Mouse (Mus musculus) liver, postnatal 0 days (tissue): ENCODE data around the gene Zfp1. TPM values are rescaled to one million over a fixed set of nuclear protein-coding genes. Genes with fewer than 3 reads are reported as not detected.
A peak's percentile ranks its signal among the peaks of the same experiment; 100 is the strongest.

Experiments
- ATAC-seq: fragments of 200-750 bp; cut with Nextera tagmentation; 2 replicates; pipeline ENCODE4 v1.8.0; 2017; ENCODE audit warnings: mild to moderate bottlenecking, moderate library complexity
- DNase-seq: peaks from one replicate; pipeline ENCODE4 v3.0.0-alpha.2; 2016
- H3K27ac ChIP-seq: fragments of 300-500 bp; sonication (generic); 2 replicates; pipeline ENCODE4 v1.5.1; 2014; ENCODE audit warnings: antibody characterized with exemption, moderate library complexity, mild to moderate bottlenecking, low read depth
- H3K27me3 ChIP-seq: fragments of 300-500 bp; sonication (generic); 2 replicates; pipeline ENCODE4 v1.6.1; 2014; ENCODE audit warnings: low read length, control low read depth, mixed read lengths; ENCODE audit not compliant: insufficient read depth
- H3K36me3 ChIP-seq: fragments of 300-500 bp; sonication (generic); replicated peaks from 2 replicates; pipeline ENCODE4 v1.6.1; 2014; ENCODE audit warnings: mild to moderate bottlenecking, control low read depth, low read length, moderate library complexity, mixed read lengths; ENCODE audit not compliant: insufficient read depth
- H3K4me1 ChIP-seq: fragments of 300-500 bp; sonication (generic); 2 replicates; pipeline ENCODE4 v1.6.1; 2014; ENCODE audit warnings: antibody characterized with exemption, mild to moderate bottlenecking, control low read depth; ENCODE audit not compliant: insufficient read depth
- H3K4me2 ChIP-seq: fragments of 300-500 bp; sonication (generic); 2 replicates; pipeline ENCODE4 v1.6.1; 2014; ENCODE audit warnings: low read depth, mild to moderate bottlenecking, low read length, moderate library complexity, mixed read lengths
- H3K4me3 ChIP-seq: fragments of 300-500 bp; sonication (generic); 2 replicates; pipeline ENCODE4 v1.5.1; 2014; ENCODE audit warnings: low read depth, low read length
- H3K9ac ChIP-seq: fragments of 300-500 bp; sonication (generic); replicated peaks from 2 replicates; pipeline ENCODE4 v1.6.1; 2014; ENCODE audit warnings: mild to moderate bottlenecking, moderate library complexity
- H3K9me3 ChIP-seq: fragments of 300-500 bp; sonication (generic); 2 replicates; pipeline ENCODE4 v1.6.1; 2016; ENCODE audit warnings: mild to moderate bottlenecking, control low read depth, low read length, mixed read lengths
- CTCF ChIP-seq: sonication (generic); IDR thresholded peaks from 2 replicates; pipeline ENCODE4 v1.5.1; 2016; ENCODE audit warnings: antibody characterized with exemption, low read depth
- EP300 ChIP-seq: IDR thresholded peaks from 2 replicates; pipeline ENCODE4 v1.6.1; 2016; ENCODE audit warnings: antibody characterized with exemption, low read depth, mild to moderate bottlenecking
- WGBS: fragments of 180-500 bp; shearing (Covaris S2); extraction: QIAGEN DNeasy Blood & Tissue Kit; methylation state at CpG from one replicate; pipeline ENCODE4 v1.1.7; 2014; ENCODE audit not compliant: insufficient replicate concordance; 5-methylcytosine and 5-hydroxymethylcytosine counted together
- polyA plus RNA-seq: library from polyadenylated mRNA; unstranded; fragments of >200 nt; fragmentation: Nextera tagmentation; extraction: Ambion mirVana; gene quantifications from 2 replicates; pipeline ENCODE4 v1.2.1, GENCODE M21; 2015

Zfp1 gene
- 3.8 and 4.0 TPM in 2 replicates for polyA plus RNA-seq

DNA sequence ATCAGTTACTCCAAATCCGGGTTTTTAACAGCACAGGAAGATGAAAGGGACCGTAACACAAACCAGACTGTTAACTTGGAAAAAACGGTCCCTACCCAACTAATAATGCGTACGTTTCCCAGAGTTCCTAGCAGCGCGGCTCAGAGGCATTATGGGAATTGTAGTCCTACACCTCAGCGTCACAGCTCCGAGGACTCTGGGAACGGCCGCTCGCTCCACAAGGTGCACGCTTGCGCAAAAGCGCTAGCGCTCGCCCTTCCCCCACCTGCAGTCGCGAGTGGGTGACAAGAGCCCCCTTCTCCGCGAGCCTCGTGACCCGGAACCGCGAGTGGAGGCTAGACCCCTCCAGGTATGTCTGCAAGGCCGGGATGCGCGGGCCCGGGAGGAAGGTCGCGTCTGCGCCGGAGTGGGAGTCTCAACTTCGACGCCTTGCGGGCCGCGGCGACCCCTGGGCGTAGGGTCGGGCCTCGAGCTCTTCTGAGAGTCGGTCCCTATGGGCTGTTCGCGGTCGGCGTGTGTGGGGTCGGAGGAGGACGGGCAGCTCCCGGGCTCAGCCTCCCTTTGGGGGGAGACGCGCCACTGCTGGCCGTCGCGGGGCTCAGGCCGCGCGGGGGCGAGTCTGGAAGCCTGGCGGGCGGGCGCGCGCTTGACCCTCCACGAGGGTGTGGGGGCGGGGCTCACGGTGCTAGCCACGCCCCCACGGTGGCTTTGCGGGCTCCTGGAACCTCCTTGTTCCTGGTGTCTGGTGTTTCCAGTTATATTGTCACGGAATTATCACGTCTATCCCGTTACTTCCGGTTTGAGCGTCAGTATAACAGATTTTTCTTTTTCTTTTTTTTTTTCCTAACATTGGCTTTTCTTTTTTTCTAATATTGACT lies at the start of gene Zfp1:
TSS of gene Zfp1 (plus strand) at position 138 of the 878 bp plus-strand sequence.
- under 1% methylated on average over 74 of the region's 75 CpGs for WGBS

DNA sequence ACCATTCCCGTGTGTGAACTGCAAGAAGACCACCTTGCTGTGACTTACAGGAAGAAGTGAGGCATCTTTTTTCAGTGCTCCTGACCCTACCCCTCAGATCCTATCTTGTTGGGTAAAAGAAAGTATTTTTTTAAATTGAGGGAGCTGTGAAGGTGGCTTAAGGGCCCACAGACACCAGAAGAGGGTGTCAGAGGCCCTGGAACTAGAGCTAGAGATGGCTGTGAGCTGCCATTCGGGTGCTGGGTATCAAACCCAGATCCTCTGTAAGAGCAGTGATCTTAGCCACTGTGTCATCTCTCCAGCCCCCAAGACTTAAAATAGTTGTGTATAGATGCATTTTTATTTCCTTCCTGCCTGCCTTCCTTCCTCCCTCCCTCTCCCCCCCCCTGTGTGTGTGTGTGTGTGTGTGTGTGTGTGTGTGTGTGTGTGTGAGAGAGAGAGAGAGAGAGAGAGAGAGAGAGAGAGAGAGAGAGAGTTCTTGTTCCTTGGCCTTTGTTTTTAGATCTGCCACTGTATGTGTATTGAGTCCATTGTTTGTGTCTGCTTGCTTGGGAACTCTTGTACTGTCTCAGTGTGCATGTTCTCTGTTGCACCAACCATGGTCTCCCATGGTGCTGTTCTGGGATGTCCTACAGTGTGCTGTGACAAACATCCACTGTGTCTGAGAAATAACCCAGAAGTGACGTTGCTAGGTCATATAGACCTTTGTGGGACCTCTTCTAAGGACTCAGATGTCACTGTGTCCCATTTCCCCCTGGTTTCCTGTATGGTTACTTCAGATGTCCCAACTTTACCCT lies 49.0 kb upstream of the Zfp1 start:
- Histone ChIP-seq H3K36me3 (no peaks in the 10 kb centered on the region; the same call in 1 of the 2 replicates), H3K9me3 (no peaks in the 10 kb centered on the region), H3K4me2 (no peak overlapping the region), H3K9ac (no peak overlapping the region), H3K4me1 (peaks cover 47% of the 10 kb centered on the region), H3K4me3 (no peak overlapping the region), H3K27me3 (no peaks in the 10 kb centered on the region), H3K27ac (peak overlapping the region; percentile 83; the same call in 1 of the 2 replicates)
- 43% methylated on average over 3 of the region's 3 CpGs for WGBS
- ATAC-seq (no peak), DNase-seq (no peak)
- TF ChIP-seq EP300 = no peak
- TF ChIP-seq CTCF = no peak

More for the DNA sequence above, at the start of gene Zfp1:
- Histone ChIP-seq H3K4me2 (peak within 1 kb of the TSS; percentile 97), H3K27ac (peak within 1 kb of the TSS; percentile 99), H3K9me3 (no peaks in the 10 kb centered on the region), H3K9ac (peak within 1 kb of the TSS; percentile 95), H3K4me1 (peaks cover 15% of the 10 kb centered on the region), H3K36me3 (no peaks in the 10 kb centered on the region), H3K27me3 (no peaks in the 10 kb centered on the region), H3K4me3 (peak within 1 kb of the TSS; percentile 85)
- peak; percentile 94 for ATAC-seq
- TF ChIP-seq CTCF = no peak
- peak; percentile 31; the same call in 1 of the 2 replicates for TF ChIP-seq EP300
- peak; percentile 92 for DNase-seq

- ATAC-seq = no peak
- Histone ChIP-seq H3K9me3 (no peaks in the 10 kb centered on the region), H3K4me1 (peaks cover 47% of the 10 kb centered on the region), H3K27ac (peak overlapping the region; percentile 83), H3K27me3 (no peaks in the 10 kb centered on the region), H3K9ac (no peak overlapping the region), H3K4me2 (peak overlapping the region; percentile 62; the same call in 1 of the 2 replicates), H3K4me3 (no peak overlapping the region), H3K36me3 (no peaks in the 10 kb centered on the region; the same call in 1 of the 2 replicates)
- WGBS = 68% methylated on average over 2 of the region's 2 CpGs
- TF ChIP-seq EP300 = no peak
- no peak for TF ChIP-seq CTCF
- DNase-seq = no peak
Measured at GRCm38 (mm10) chr8:111594951-111595350, 48.2 kb upstream of the Zfp1 start.

- no peaks in the 10 kb centered on the region; the same call in 1 of the 2 replicates for H3K36me3 ChIP-seq
- H3K4me2 ChIP-seq = peak overlapping the region; percentile 62
- peak overlapping the region; percentile 83 for H3K27ac ChIP-seq
- DNase-seq = peak; percentile 80
- peaks cover 47% of the 10 kb centered on the region for H3K4me1 ChIP-seq
- peak overlapping the region; percentile 19; the same call in 1 of the 2 replicates for H3K4me3 ChIP-seq
- no peaks in the 10 kb centered on the region for H3K27me3 ChIP-seq
- peak overlapping the region; percentile 18 for H3K9ac ChIP-seq
- peak; percentile 91 for ATAC-seq
- TF ChIP-seq CTCF = no peak
- TF ChIP-seq EP300 = peak; percentile 87
- H3K9me3 ChIP-seq = no peaks in the 10 kb centered on the region
- 10% methylated on average over 15 of the region's 15 CpGs for WGBS
Measured at GRCm38 (mm10) chr8:111595712-111596484, 47.3 kb upstream of the Zfp1 start.

GRCm38 (mm10) chr8:111596485-111596821 lies 46.7 kb upstream of the Zfp1 start:
- H3K27me3 ChIP-seq = no peaks in the 10 kb centered on the region
- H3K4me1 ChIP-seq = peaks cover 47% of the 10 kb centered on the region
- WGBS = 18% methylated on average over 3 of the region's 3 CpGs
- no peak overlapping the region for H3K4me3 ChIP-seq
- no peak for DNase-seq
- ATAC-seq = peak; percentile 5; the same call in 1 of the 2 replicates
- no peaks in the 10 kb centered on the region; the same call in 1 of the 2 replicates for H3K36me3 ChIP-seq
- peak overlapping the region; percentile 62 for H3K4me2 ChIP-seq
- H3K27ac ChIP-seq = peak overlapping the region; percentile 83
- no peak overlapping the region; the same call in 1 of the 2 replicates for H3K9ac ChIP-seq
- TF ChIP-seq CTCF (no peak), EP300 (no peak)
- no peaks in the 10 kb centered on the region for H3K9me3 ChIP-seq
